Mouse (Mus musculus): ENCODE data around the gene Ccdc50.

Ccdc50 gene

GRCm38 (mm10) chr16:27396951-27397350, 8.3 kb downstream of the Ccdc50 start:
- no peak for DNase-seq

GRCm38 (mm10) chr16:27399026-27399718, 10.5 kb downstream of the Ccdc50 start:
- DNase-seq, result no peak

GRCm38 (mm10) chr16:27399719-27400253, 11.1 kb downstream of the Ccdc50 start:
- no peak for DNase-seq

- DNase-seq, result no peak
Observed at GRCm38 (mm10) chr16:27401579-27401978, 12.9 kb downstream of the Ccdc50 start.

- DNase-seq, result no peak
Observed at GRCm38 (mm10) chr16:27404107-27404506, 15.4 kb downstream of the Ccdc50 start.

GRCm38 (mm10) chr16:27416937-27417584, 28.4 kb downstream of the Ccdc50 start:
- DNase-seq, result no peak

- no peak for DNase-seq
Observed at GRCm38 (mm10) chr16:27417632-27418031, 29.0 kb downstream of the Ccdc50 start.

GRCm38 (mm10) chr16:27420982-27421381, 32.3 kb downstream of the Ccdc50 start:
- no peak for DNase-seq

- DNase-seq, result no peak
Observed at GRCm38 (mm10) chr16:27435034-27435433, 46.4 kb downstream of the Ccdc50 start.

- DNase-seq, result peak; percentile 28 to 52
Observed at GRCm38 (mm10) chr16:27443941-27444340, 55.3 kb downstream of the Ccdc50 start.

GRCm38 (mm10) chr16:27449360-27449759, 60.7 kb downstream of the Ccdc50 start:
- DNase-seq, result no peak

- no peak for DNase-seq
Observed at GRCm38 (mm10) chr16:27450655-27451054, 62.0 kb downstream of the Ccdc50 start.

GRCm38 (mm10) chr16:27453396-27453795, 64.7 kb downstream of the Ccdc50 start:
- peak; percentile 82 to 84 for DNase-seq

- no peak for DNase-seq
Observed at GRCm38 (mm10) chr16:27453823-27454222, 65.2 kb downstream of the Ccdc50 start.

- peak; percentile 38 to 78 for DNase-seq
Observed at GRCm38 (mm10) chr16:27457273-27457672, 68.6 kb downstream of the Ccdc50 start.

GRCm38 (mm10) chr16:27468731-27469130, 80.1 kb downstream of the Ccdc50 start:
- DNase-seq, result no peak

- DNase-seq, result no peak
Observed at GRCm38 (mm10) chr16:27471389-27471788, 82.7 kb downstream of the Ccdc50 start.

- no peak for DNase-seq
Observed at GRCm38 (mm10) chr16:27483834-27484233, 95.2 kb downstream of the Ccdc50 start.
